Mouse (Mus musculus) left cerebral cortex, adult 8-10 months (tissue): ENCODE measurements at regions not wholly inside any gene's neighbourhood (a gene's known extent, or its start where the extent isn't known, plus 50 kb on each side); places are given as distances from the start of the nearest gene placed in this dataset.

Experiments
- DNase-seq, 2 experiments: peaks; one replicate each; pipeline ENCODE4 v3.0.0; 2022; ENCODE audit warnings: low spot score in 2 of 2

DNA sequence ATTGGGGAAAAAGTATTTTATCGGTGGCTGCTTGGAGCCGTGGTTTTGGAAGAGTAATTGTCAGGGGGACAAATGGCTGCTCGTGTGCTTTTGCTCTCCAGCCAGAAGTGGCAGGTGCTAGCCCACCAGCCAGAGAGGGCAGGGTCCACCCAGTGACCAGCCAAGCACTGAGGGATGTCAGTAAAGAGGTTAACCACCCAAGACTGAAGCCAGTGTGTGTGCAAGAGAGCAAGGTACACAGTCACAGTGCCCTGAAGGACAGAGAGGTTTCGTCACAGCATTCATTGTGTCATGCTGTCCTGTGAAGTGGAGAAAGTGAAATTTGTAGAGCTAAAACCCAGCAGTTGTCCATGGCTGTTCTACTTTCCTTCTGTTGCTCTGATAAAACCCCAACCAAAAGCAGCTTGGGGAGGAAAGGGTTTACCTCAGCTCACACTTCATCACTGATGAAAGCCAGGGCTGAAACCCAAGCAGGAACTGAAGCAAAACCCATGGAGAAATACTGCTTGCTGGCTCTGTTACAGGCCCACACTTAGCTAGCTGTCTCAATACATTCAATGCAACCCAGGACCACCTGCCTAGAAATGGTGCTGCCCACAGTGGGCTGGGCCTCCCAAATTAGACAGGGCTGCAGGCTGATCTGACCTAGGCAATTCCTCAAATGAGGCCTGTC, 126.8 kb upstream of the Irf2bp2 start:
- no peak for DNase-seq

DNA sequence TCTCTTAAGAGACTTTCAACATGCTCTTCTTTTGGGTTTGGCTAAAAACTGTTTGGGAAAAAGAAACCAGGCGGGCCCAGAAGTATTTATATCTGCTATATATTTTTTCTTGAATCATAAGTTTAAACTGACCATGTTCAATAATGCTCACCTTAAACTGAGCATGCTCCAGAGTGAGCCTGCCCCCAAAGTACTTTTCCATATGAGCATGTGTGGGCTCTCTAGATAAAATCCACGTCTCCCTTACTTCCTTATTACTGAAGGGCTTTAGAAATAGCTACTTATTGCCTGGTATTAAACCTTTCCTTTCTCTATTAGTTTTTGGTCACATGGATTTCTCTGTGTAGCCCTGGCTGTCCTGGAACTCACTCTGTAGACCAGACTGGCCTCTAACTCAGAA, 126.0 kb upstream of the Irf2bp2 start:
- no peak for DNase-seq

DNA sequence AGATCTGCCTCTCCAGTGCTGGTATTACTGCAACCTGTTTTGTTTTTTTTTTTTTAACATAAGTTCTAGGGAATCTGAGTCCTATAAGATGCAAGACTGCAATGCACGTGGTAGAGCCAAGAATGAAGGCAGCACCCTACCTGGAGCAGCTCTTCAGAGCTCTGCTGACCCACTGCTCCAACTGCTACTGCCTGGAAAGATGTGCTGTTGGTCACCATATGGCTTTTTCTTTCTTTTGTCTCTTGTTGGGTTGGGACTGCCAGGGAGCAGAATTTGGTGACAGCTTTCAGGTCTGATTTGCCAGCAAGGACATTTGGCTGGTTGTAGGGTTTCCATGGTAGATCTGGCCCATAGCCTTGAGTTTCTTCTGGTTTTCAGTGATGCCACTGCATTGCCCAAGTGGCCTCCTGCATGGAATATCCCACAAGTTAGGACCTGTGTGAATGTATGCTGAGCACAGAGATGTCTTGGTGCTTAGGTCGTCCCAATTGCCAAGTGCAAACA, 123.9 kb upstream of the Irf2bp2 start:
- no peak for DNase-seq

- DNase-seq: no peak
These were observed 121.9 kb upstream of the Irf2bp2 start for GRCm38 (mm10) chr8:126715666-126716065.

DNA sequence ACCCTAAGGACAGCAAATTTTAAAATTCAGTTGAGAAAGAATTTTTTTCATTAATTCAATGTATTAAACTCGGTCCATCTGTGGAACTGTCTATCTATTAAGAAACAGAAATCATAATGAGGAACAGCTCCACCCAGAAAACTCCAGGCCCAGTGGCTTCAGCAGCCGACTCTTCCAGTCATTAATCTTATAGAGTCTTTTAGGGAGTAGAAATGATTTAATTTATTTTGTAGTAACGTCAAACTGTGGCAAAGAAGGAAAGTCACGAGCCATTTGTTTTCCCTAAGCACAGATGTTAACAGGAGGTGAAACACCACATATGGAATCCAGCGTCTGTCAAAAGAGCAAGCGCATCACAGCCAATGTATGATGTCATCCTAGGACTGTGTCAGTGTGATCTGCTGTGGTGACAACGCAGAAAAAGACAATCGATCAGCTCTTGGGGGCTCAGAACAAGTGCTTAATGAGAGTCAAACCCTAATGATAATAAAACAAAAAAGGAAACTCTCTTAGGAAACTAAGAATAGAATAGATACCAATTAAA, 119.9 kb upstream of the Irf2bp2 start:
- no peak for DNase-seq

GRCm38 (mm10) chr8:126713181-126713580, 119.4 kb upstream of the Irf2bp2 start:
- DNase-seq: no peak

GRCm38 (mm10) chr8:126712749-126713148, 119.0 kb upstream of the Irf2bp2 start:
- DNase-seq: no peak

DNA sequence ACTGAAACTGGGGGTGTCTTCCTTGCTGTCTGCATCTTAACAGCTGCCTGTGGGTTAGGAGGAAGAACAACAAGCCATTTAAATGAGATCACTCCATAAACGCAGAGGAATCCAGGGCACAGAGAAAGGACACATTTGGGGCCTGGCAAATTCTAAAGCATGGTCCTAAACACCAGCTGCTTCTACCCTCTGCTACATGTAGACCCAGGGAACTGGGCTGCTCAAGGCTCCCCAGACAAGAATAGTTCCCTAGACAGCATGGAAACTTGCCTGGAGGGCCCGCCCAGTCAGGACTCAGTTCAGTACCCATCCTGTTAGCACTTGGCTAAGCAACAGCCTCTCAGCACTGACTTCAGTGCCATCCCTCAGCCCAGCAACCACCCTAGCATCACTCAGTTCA, 115.2 kb upstream of the Irf2bp2 start:
- DNase-seq: peak in 1 of 2 experiments; percentile 18

GRCm38 (mm10) chr8:126707300-126707902, 113.6 kb upstream of the Irf2bp2 start:
- no peak for DNase-seq

GRCm38 (mm10) chr8:126706247-126706646, 112.5 kb upstream of the Irf2bp2 start:
- DNase-seq: no peak

DNA sequence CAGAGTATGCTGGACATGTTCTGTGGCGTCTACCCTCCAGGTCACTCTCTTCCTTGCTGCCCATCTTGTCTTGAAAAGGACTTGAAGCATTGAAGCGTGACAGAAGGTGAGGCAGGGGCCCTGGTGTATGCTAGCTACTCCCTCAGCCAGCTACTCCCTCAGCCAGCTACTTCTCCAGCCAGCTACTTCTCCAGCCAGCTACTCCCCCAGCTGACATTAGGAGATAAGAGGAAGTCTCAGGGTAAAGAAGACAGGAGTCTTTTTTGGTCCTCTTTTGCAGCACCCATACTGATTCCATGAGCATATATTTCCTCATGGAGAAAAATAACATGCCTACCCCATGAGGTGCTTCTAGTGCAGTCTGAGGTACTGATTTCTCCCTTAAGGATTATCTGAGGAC, 111.6 kb upstream of the Irf2bp2 start:
- no peak for DNase-seq

GRCm38 (mm10) chr8:126704706-126705105, 110.9 kb upstream of the Irf2bp2 start:
- DNase-seq: no peak

DNA sequence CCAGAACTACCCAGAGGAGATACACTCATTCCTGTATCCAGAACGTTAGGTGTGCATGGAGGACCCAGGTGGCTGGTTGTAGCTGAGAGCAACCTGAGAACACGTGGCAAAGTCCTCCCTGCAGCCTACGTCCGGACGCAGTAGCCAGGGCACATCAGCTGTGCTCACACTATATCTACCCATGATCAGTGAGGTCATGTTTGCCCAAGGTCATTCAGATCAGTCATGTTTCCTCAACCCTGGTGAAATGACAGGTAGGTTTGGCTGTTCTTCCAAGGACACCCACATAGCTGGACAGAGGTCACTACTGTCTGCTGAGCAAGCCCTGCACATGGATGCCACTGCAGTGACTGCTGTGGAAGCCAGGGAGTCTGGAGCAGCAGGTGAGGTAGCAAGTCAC, 109.8 kb upstream of the Irf2bp2 start:
- no peak for DNase-seq

DNA sequence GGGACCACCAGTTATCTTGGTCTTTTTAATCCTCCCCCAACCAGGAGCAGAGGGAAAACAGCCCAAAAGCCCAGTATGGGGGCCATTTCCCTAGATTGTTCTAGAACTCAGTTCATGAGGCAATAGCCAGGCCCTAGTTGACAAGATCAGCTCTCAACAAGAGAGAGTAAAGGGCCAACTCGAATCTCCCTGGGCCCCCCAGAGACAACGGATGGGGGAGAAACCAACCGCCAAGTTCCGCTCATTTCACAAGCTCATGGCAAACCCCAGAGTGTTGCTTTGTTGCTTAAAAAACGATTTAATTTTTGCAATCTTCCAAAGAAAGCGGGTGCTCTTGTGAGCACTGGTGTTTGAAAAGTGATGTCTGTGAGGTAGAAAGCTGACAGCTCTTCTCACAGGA, 108.5 kb upstream of the Irf2bp2 start:
- DNase-seq: no peak

- no peak for DNase-seq
These were observed 105.6 kb upstream of the Irf2bp2 start for GRCm38 (mm10) chr8:126699389-126699775.

DNA sequence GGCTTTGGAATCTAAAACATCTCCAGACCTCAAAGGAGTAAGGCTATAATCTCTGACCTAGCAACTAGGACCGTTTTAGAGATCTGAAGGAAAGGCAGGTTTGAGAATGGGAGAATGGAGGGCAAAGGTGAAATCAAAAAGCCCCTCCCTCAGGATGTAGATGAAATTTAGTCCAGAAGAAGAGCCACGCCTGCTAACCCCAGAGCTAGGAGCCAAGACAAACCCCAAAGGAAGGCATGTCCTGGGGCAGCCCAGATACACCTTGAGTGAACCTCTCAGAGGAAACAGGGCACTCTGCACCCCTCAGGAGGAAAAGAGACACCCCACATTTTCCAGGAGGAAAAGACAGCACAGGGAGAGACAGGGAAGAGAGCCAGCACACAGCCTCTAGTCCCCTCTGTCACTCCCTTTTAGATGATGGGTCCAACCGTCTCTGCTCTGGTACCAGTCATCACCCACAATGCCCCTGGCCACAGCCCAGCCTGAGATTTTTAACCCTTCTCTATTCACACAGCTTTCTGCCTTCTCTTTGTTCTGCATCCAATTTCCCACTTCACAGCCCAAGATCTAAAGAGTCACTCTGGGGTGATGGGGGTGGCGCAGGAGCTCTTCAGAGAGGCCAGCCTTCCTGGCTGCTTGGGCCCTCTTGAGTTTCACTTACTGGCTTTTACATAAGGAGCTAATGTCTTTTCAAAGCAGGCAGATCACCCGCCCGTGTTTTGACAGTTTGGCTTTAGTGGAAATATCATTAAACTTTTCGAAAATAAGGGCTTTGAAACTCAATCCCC, 105.0 kb upstream of the Irf2bp2 start:
- no peak for DNase-seq

DNA sequence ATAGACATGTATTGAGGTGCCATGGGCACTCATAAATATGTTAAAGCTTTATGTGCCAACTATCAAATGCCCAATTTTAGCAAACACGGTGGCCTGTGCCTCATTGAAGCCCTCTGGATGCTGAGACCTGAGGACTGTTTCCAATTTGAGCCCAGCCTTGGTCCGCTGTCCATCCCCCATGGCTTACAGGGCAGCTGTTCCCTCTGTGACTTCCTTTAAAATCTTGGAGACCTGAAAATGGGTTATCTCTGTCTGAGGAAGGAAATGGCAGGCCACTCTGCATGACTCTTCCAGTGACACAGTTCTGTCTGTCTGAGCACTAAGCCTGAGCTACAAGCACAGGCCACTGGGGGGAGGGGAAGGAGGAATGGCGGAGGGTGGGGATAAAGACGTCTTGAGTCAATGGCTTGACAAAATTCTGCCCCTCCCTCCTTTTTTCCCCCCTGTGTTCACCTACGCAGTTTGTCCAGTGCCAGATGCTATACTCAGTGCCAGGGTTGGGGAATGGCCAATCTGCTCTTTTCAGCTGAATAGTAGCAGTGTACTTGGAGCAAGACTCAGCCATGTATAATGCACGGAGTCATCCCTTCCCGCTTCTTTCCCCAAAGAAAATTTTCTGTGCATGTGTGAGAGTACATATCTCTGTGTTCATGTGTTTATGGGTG, 102.7 kb upstream of the Irf2bp2 start:
- DNase-seq: no peak

GRCm38 (mm10) chr8:126694370-126694769, 100.6 kb upstream of the Irf2bp2 start:
- peak; percentile 46 to 82 for DNase-seq

DNA sequence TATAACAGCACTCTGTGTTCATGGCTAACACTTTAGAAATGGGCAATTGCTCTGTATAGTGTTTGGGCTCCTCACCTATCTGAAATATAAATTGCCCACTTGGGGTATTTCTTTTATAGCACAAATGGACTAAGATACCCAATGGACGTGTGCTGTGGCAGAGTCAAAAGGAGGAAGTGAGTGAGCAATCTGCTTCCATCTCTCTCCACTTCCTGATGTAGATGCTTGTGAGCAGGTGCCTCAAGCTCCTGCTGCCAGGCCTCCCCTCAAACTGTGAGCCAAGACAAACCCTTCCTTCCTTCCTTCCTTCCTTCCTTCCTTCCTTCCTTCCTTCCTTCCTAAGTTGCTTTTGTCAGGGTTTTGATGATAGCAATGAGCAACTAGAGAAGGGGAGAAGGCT, 99.9 kb upstream of the Irf2bp2 start:
- DNase-seq: no peak

DNA sequence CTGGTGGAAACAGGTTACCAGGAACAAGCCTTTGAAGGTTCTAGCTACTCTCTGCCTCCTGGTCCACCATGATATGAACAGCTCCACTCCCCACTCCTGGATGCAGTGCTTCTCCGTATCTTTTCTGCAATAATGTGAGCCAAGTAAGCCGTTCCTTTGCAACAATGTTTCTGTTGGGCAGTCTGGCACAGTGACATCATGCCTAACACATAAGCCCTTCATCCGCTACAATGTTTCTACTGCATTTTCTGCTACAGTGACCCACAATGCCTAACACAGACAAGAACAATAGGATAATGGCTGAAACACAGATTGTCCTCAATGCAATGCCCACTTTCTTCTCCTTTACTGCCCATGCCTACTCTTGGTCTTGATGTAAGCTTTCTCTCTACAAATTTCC, 98.9 kb upstream of the Irf2bp2 start:
- DNase-seq: no peak

DNA sequence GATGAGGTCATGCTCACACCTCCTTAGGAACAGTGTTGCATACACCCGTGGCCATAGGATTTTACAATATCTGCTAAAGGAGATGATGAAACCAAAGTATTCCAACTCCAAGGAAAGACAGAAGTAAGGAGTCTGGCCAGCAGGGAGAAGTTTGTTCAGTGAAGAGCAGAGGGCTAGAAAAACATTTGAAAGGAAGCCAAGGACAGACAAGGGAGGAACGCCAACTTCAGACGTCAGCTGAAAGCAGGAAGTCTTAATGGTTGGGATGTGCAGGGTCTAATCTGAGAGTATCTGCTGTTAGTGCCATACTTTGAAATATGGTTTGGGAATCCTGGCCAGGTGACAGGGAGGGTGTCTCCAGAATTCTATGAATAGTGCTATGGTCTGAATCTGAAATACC, 98.5 kb upstream of the Irf2bp2 start:
- DNase-seq: no peak

- DNase-seq: no peak
These were observed 94.7 kb upstream of the Irf2bp2 start for GRCm38 (mm10) chr8:126688450-126688849.
